Mouse (Mus musculus) liver, adult 2 months (tissue): Measurements from ENCODE around the gene Rubcn. TPM values are rescaled to one million over a fixed set of nuclear protein-coding genes. Genes with fewer than 3 reads are reported as not detected.
"Not testable (repeated sequence)": the region's sequence is repeated elsewhere in the genome, so short reads cannot be mapped to it uniquely, and the experiment has no call there.

ENCODE experiments used
- DNase-seq: peaks from one replicate; pipeline ENCODE4 v3.0.0-alpha.2; 2011; ENCODE audit warnings: low read depth, low spot score; ENCODE audit errors: extremely low read depth
- H3K27ac ChIP-seq: fragments of 200-500 bp; replicated peaks from 2 replicates; pipeline ENCODE4 v1.5.1; 2012; ENCODE audit warnings: low read depth, mild to moderate bottlenecking, control low read depth, inconsistent platforms, low read length; ENCODE audit not compliant: insufficient read depth
- H3K27me3 ChIP-seq: fragments of 200-500 bp; 2 replicates; pipeline ENCODE4 v1.6.1; 2012; ENCODE audit warnings: mild to moderate bottlenecking, moderate library complexity, low read length, inconsistent platforms; ENCODE audit not compliant: control insufficient read depth, insufficient read depth
- H3K36me3 ChIP-seq: fragments of 200-500 bp; 2 replicates; pipeline ENCODE4 v1.6.1; 2012; ENCODE audit warnings: low read length, inconsistent platforms; ENCODE audit not compliant: control insufficient read depth, insufficient read depth
- H3K4me1 ChIP-seq: fragments of 200-500 bp; 2 replicates; pipeline ENCODE4 v1.6.1; 2011; ENCODE audit warnings: low read length; ENCODE audit not compliant: control insufficient read depth, insufficient read depth
- H3K4me3 ChIP-seq: fragments of 200-500 bp; 2 replicates; pipeline ENCODE4 v1.5.1; 2011; ENCODE audit warnings: low read depth, mild to moderate bottlenecking, control low read depth, low read length, moderate library complexity; ENCODE audit not compliant: insufficient read depth
- H3K79me2 ChIP-seq: fragments of 200-500 bp; 2 replicates; pipeline ENCODE4 v1.6.1; 2012; ENCODE audit warnings: inconsistent platforms, mild to moderate bottlenecking, low read length, moderate library complexity; ENCODE audit not compliant: control insufficient read depth, insufficient read depth
- H3K9ac ChIP-seq: fragments of 200-500 bp; 2 replicates; pipeline ENCODE4 v1.6.1; 2012; ENCODE audit warnings: low read depth, mild to moderate bottlenecking, control low read depth, inconsistent platforms, low read length
- CTCF ChIP-seq: fragments of 200-500 bp; IDR thresholded peaks from 2 replicates; pipeline ENCODE4 v1.5.1; 2011; ENCODE audit warnings: low read depth, low read length, control low read depth
- POLR2A ChIP-seq: fragments of 200-500 bp; IDR thresholded peaks from 2 replicates; pipeline ENCODE4 v1.6.1; 2011; ENCODE audit warnings: low read length, control low read depth; ENCODE audit not compliant: insufficient read depth; ENCODE audit errors: extremely low read depth
- WGBS: fragments of 180-500 bp; shearing (Covaris S2); methylation state at CpG from one replicate; pipeline ENCODE4 v1.1.7; 2018; 5-methylcytosine and 5-hydroxymethylcytosine counted together
- polyA plus RNA-seq: library from polyadenylated mRNA; depleted of rRNA; stranded (reverse); fragments of >200 nt; gene quantifications from 2 replicates; pipeline ENCODE4 v1.2.3, GENCODE M21; 2012; rRNA removed
- total RNA-seq: library from RNA; depleted of rRNA; stranded (reverse); fragments of >200 nt; gene quantifications from 2 replicates; pipeline ENCODE4 v1.2.3, GENCODE M21; 2014; rRNA removed

The Rubcn gene
- total RNA-seq (12.6 and 16.8 TPM in 2 replicates), polyA plus RNA-seq (15.0 and 17.0 TPM in 2 replicates)

GRCm38 (mm10) chr16:32877343-32878156, at the start of gene Rubcn, which contains the start of gene Fyttd1:
Gene Rubcn, minus strand, starts transcription at chr16:32877766.
Gene Fyttd1, plus strand, starts transcription at chr16:32877500.
- TF ChIP-seq POLR2A (peak; percentile 68), CTCF (peak; percentile 51)
- Histone ChIP-seq H3K9ac (peak within 1 kb of the TSS; percentile 98), H3K27me3 (no peaks in the 10 kb centered on the region), H3K27ac (peak within 1 kb of the TSS; percentile 97), H3K36me3 (no peaks in the 10 kb centered on the region), H3K79me2 (peaks cover 36% of the 10 kb centered on the region), H3K4me3 (peak within 1 kb of the TSS; percentile 100), H3K4me1 (peaks cover 10% of the 10 kb centered on the region)
- WGBS: under 1% methylated on average over 82 of the region's 83 CpGs
- peak; percentile 82 for DNase-seq

- TF ChIP-seq CTCF (no peak), POLR2A (no peak)
- H3K4me1 ChIP-seq: no peaks in the 10 kb centered on the region; the same call in 1 of the 2 replicates
- 98% methylated on average over 8 of the region's 8 CpGs for WGBS
- H3K4me3 ChIP-seq: no peak overlapping the region
- no peak for DNase-seq
- H3K27ac ChIP-seq: no peak overlapping the region
- H3K27me3 ChIP-seq: no peaks in the 10 kb centered on the region
- H3K79me2 ChIP-seq: peaks cover 10% of the 10 kb centered on the region
- peaks cover 2% of the 10 kb centered on the region for H3K36me3 ChIP-seq
- H3K9ac ChIP-seq: no peak overlapping the region
These were observed 49.5 kb upstream of the Rubcn start for GRCm38 (mm10) chr16:32927044-32927443.

GRCm38 (mm10) chr16:32926629-32927028, 49.1 kb upstream of the Rubcn start:
- WGBS: 95% methylated on average over 9 of the region's 9 CpGs
- not testable (repeated sequence) for H3K79me2 ChIP-seq

GRCm38 (mm10) chr16:32915292-32916068, 37.9 kb upstream of the Rubcn start:
- H3K4me1 ChIP-seq: peaks cover 4% of the 10 kb centered on the region
- no peak overlapping the region for H3K9ac ChIP-seq
- no peaks in the 10 kb centered on the region for H3K36me3 ChIP-seq
- no peak for TF ChIP-seq CTCF
- TF ChIP-seq POLR2A: no peak
- 72% methylated on average over 9 of the region's 9 CpGs for WGBS
- no peak overlapping the region for H3K27ac ChIP-seq
- H3K79me2 ChIP-seq: peaks cover 10% of the 10 kb centered on the region; the same call in 1 of the 2 replicates
- H3K4me3 ChIP-seq: no peak overlapping the region
- no peak for DNase-seq
- H3K27me3 ChIP-seq: no peaks in the 10 kb centered on the region

More at GRCm38 (mm10) chr16:32926629-32927028, 49.1 kb upstream of the Rubcn start:
- not testable (repeated sequence) for H3K27ac ChIP-seq, H3K36me3 ChIP-seq, DNase-seq, H3K4me1 ChIP-seq, H3K27me3 ChIP-seq, H3K9ac ChIP-seq, H3K4me3 ChIP-seq

GRCm38 (mm10) chr16:32913937-32914881, 36.6 kb upstream of the Rubcn start, which contains the start of gene Lrch3:
Gene Lrch3, plus strand, starts transcription at chr16:32914100.
- Histone ChIP-seq H3K27ac (peak within 1 kb of the TSS; percentile 97), H3K4me3 (peak within 1 kb of the TSS; percentile 92), H3K9ac (peak within 1 kb of the TSS; percentile 97), H3K4me1 (peaks cover 4% of the 10 kb centered on the region), H3K27me3 (no peaks in the 10 kb centered on the region), H3K36me3 (no peaks in the 10 kb centered on the region), H3K79me2 (peaks cover 10% of the 10 kb centered on the region; the same call in 1 of the 2 replicates)
- WGBS: under 1% methylated on average over 85 of the region's 85 CpGs
- DNase-seq: peak; percentile 74
- TF ChIP-seq CTCF (no peak), POLR2A (peak; percentile 92)
